In genomic region chr1:54513836-54514235, GRCm38 (mm10) we compare ENCODE assay signal across 11 mouse cellular contexts. TPM values are rescaled to one million over a fixed set of nuclear protein-coding genes. Genes with fewer than 3 reads are reported as not detected.
DNase-seq lines count a peak whose midpoint lies in the region; ATAC-seq and TF ChIP-seq lines count a peak whose summit lies in the region.
"Had no signal": no experiment of that assay in that cellular context is flagged by ENCODE, and none has a peak within 500 bp of the region (broad histone marks: within the 10 kb centered on the region; RNA-seq: fewer than 3 reads in every experiment).

No protein-coding gene starts in this region.

- no peak for ATAC-seq in kidney, embryonic 15.5 days (replicated peaks; ENCODE audit: low FRiP score)
- ATAC-seq in monocyte, adult 5-6 weeks (replicated peaks; ENCODE audit: insufficient number of reproducible peaks, low FRiP score, low TSS enrichment, poor library complexity, severe bottlenecking): no peak

- H3K4me3 ChIP-seq in cerebellum, adult 2 months (replicated peaks; ENCODE audit: insufficient read depth, low read depth, low read length): no peak overlapping the region
- no peak overlapping the region for H3K4me3 ChIP-seq in kidney, embryonic 15.5 days (replicated peaks)
- H3K4me3 ChIP-seq: embryonic facial prominence, embryonic 13.5 days; hindbrain, embryonic 10.5 days had no signal

- 94% methylated on average over 1 of the region's 1 CpGs for WGBS in cerebellum, adult 2 months
- 79% methylated on average over 1 of the region's 1 CpGs for WGBS in kidney, embryonic 15.5 days

- no peaks in the 10 kb centered on the region for H3K27me3 ChIP-seq in cerebellum, adult 2 months (ENCODE audit: control insufficient read depth, insufficient read depth, low read length)
- H3K27me3 ChIP-seq in kidney, embryonic 15.5 days: no peaks in the 10 kb centered on the region
- H3K27me3 ChIP-seq: embryonic facial prominence, embryonic 13.5 days had no signal

- H3K9ac ChIP-seq in kidney, embryonic 15.5 days: no peak overlapping the region
- H3K9ac ChIP-seq: embryonic facial prominence, embryonic 13.5 days had no signal

- H3K36me3 ChIP-seq in kidney, embryonic 15.5 days: no peaks in the 10 kb centered on the region

- H3K27ac ChIP-seq in cerebellum, adult 2 months (ENCODE audit: insufficient read depth, low read length): no peak overlapping the region
- H3K27ac ChIP-seq in kidney, embryonic 15.5 days: no peak overlapping the region
- H3K27ac ChIP-seq: embryonic facial prominence, embryonic 13.5 days; hindbrain, embryonic 10.5 days had no signal

- DNase-seq in cerebellum, postnatal 10 days: peak; percentile 25 to 56
- no peak for DNase-seq in cerebellum, adult 2 months
- DNase-seq in kidney, postnatal 10 days: peak; percentile 14
- DNase-seq in 416B (ENCODE audit: low read depth): peak; percentile 47
- DNase-seq in c-Kit-negative CD71-positive TER-119-positive erythroid progenitor cells, embryonic 14.5 days (ENCODE audit: low read depth, low spot score): peak; percentile 4
- DNase-seq in spleen, postnatal 14 days (ENCODE audit: low spot score in 2 of 2): no peak
- DNase-seq: layer of hippocampus, postnatal 36 days had no signal

- no peak for TF ChIP-seq POLR2A in cerebellum, adult 2 months (IDR thresholded peaks at IDR 0.05; ENCODE audit: borderline replicate concordance, insufficient read depth, low read length)

- TF ChIP-seq CTCF in cerebellum, adult 2 months (IDR thresholded peaks at IDR 0.05; ENCODE audit: borderline replicate concordance, insufficient read depth, low read depth, low read length): no peak

- H3K9me3 ChIP-seq in kidney, embryonic 15.5 days (replicated peaks): no peaks in the 10 kb centered on the region
- H3K9me3 ChIP-seq: embryonic facial prominence, embryonic 13.5 days had no signal

- no peak overlapping the region for H3K4me2 ChIP-seq in kidney, embryonic 15.5 days
- H3K4me2 ChIP-seq: embryonic facial prominence, embryonic 13.5 days had no signal

- H3K4me1 ChIP-seq in cerebellum, adult 2 months (ENCODE audit: control insufficient read depth, insufficient read depth, low read length): no peaks in the 10 kb centered on the region
- no peaks in the 10 kb centered on the region for H3K4me1 ChIP-seq in kidney, embryonic 15.5 days
- H3K4me1 ChIP-seq: embryonic facial prominence, embryonic 13.5 days; hindbrain, embryonic 10.5 days had no signal

RNA-seq across cellular contexts. Expression of gene Pgap1, which starts 43.6 kb away (rescaled TPM):
- polyA plus RNA-seq in cerebellum, adult 2 months (2012; rRNA removed): 6.7 TPM in 2 replicates
- 6.6 TPM in 2 replicates for polyA plus RNA-seq in kidney, embryonic 15.5 days (2015; fragmentation: Nextera tagmentation; extraction: Ambion mirVana)
- 18.9 to 23.0 TPM (median 21.4 TPM) in 3 replicates for total RNA-seq in monocyte, adult 5-6 weeks (2017)

Comparison
In these comparisons a context has a peak if more than half of its experiments do, and no peak if none do; other contexts are left out.
1. DNase-seq: peak in cerebellum, postnatal 10 days (2 of 2), kidney, postnatal 10 days (single experiment), 416B (single experiment) and c-Kit-negative CD71-positive TER-119-positive erythroid progenitor cells, embryonic 14.5 days (single experiment); none in cerebellum, adult 2 months (0 of 2) and spleen, postnatal 14 days (0 of 2).